Mouse (Mus musculus): ENCODE results near the gene Gm8926. TPM values are rescaled to one million over a fixed set of nuclear protein-coding genes. Genes with fewer than 3 reads are reported as not detected.
"Not testable (repeated sequence)": the region's sequence is repeated elsewhere in the genome, so short reads cannot be mapped to it uniquely, and the experiment has no call there.

Gm8926 gene
- polyA plus RNA-seq (2015; fragmentation: Nextera tagmentation; extraction: Ambion mirVana), result not detected in 2 replicates

DNA sequence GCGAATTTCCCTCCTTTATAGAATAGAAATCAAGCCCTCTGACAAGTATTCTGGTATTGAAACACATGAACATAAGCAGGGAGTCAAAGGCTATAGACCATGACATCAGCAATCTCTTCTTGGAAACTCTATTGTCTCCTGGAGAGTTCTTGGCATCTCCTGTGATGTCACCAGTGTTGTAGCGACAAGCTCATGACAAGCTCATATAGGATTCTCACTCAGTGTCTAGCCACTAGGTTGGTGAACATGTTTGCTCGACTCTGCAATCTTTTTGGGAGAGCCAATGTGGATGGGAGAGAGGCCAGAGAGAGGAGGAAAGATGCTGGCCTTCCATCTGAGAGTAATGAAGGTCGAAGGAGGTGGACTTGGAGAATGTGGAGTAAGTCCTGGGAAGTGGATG, at the start of gene Gm8926:
TSS of gene Gm8926 (plus strand) at position 301 of the 400 bp plus-strand sequence.
- not testable (repeated sequence) for H3K27me3 ChIP-seq (ENCODE audit: insufficient read depth, low read length); H3K4me3 ChIP-seq (replicated peaks; ENCODE audit: low read depth, low read length); H3K9me3 ChIP-seq (replicated peaks; ENCODE audit: low read length); H3K36me3 ChIP-seq (ENCODE audit: insufficient read depth, low read length); H3K4me2 ChIP-seq (ENCODE audit: low read length); H3K27ac ChIP-seq; ATAC-seq (replicated peaks; ENCODE audit: low FRiP score, low read depth); H3K4me1 ChIP-seq (replicated peaks; ENCODE audit: insufficient read depth, low read length); DNase-seq (ENCODE audit: low spot score); H3K9ac ChIP-seq (ENCODE audit: low read depth, low read length)
- WGBS, result no CpG with 5 or more reads among the region's 4 CpGs

Other genes starting within 250 kb of the Gm8926 start
- not detected in 2 replicates for gene Gm6460, start 175.6 kb upstream of the Gm8926 start, polyA plus RNA-seq (2015; fragmentation: Nextera tagmentation; extraction: Ambion mirVana)
- not detected in 2 replicates for gene Gm8922, start 88.6 kb upstream of the Gm8926 start, polyA plus RNA-seq (2015; fragmentation: Nextera tagmentation; extraction: Ambion mirVana)
- not detected in 2 replicates for gene Gm6465, start 75.0 kb downstream of the Gm8926 start, polyA plus RNA-seq (2015; fragmentation: Nextera tagmentation; extraction: Ambion mirVana)
- gene 4933402N22Rik, start 147.5 kb downstream of the Gm8926 start, polyA plus RNA-seq (2015; fragmentation: Nextera tagmentation; extraction: Ambion mirVana), result not detected in 2 replicates

Measured in kidney, postnatal 0 days (tissue).